Mouse (Mus musculus) MN1 (cell line): ENCODE data around the gene Cse1l.

Experiments
- DNase-seq: peaks from one replicate; pipeline ENCODE4 v3.0.0-alpha.2; 2016; ENCODE audit warnings: low spot score

Gene Cse1l

DNA sequence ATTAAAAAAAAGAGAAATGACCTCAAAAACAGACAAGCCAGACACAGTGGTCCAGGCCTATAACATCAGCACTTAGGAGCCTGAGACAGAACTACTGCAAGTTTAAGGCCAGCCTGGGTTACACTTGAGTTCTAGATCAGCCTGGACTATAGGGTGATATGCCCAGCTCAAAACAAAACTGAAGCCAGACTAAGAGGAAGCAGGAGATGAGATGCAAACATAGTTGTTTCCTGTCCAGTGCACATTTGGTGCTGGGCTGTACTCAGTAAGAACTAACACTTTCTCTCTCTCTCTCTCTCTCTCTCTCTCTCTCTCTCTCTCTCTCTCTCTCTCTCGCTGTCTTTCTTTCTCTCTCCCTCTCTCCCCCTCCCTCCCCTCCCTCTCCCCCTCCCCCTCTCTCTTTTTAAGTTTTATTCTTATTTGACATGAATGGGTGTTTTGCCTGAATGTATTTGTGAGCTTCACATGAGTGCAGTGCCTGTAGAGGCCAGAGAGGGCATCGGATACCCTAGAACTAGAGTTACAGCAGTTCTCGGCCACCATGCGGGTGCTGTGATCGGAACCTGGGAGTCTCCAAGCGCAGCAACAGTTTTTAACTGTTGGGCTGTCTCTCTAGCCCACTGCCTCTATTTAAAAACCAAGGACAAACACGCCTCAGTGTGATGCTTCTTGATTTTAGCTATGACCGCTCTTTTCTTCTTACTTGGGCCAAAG, 4.9 kb upstream of the Cse1l start:
- DNase-seq = no peak

DNA sequence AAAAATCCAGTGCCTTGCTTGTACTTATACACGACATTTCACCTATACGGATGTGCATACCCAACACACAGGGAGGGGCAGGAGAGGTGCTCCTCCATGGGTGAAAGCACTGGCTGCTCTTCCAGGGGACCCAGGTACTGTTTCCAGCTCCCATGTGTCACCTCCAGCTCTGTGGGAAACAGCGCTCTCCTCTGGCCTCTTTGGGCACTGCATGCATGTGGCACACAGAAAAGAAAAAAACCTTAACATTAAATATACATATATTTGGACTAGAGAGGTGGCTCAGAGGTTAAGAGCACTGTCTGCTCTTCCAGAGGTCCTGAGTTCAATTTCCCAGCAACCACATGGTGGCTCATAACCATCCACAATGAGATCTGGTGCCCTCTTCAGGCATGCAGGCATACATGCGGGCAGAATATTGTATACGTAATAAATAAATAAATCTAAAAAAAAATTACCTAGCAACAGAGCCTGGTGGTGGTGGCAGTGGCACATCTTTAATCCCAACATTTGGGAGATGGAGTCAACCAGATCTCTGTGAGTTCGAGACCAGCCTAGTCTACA, 2.0 kb upstream of the Cse1l start:
- DNase-seq = no peak

DNA sequence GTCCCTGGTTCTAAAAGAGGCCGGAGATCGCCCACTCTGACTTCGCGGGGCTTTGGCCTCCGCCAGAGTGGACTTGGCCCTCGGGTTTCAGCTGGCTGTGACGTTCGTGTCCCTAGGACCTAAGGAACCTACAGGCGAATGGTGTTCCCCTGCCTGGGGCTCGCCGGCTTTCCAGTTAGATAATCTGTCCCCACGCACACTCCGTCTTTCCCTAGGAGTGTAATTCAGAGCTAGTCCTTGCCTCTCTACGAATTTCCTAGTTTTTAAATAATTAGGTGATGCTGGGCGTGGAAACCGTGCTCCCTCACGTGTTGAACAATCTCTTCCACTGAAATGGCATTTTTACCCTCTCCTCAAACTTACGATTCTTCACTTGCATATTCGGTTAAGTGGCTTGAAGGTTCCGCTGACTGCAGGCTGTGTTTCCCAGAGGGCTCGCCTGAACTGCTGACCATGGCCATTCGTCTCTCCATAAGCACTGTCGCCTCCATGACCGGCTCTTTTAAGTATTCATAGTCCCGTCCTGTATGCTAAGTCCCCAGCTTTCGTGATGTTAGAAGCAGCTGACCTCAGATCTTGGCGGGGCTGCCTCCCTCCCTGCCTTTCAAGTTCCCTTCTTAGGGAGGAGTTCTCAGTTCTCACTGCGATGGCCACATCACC, 813 bp downstream of the Cse1l start:
- DNase-seq = peak; percentile 46

DNA sequence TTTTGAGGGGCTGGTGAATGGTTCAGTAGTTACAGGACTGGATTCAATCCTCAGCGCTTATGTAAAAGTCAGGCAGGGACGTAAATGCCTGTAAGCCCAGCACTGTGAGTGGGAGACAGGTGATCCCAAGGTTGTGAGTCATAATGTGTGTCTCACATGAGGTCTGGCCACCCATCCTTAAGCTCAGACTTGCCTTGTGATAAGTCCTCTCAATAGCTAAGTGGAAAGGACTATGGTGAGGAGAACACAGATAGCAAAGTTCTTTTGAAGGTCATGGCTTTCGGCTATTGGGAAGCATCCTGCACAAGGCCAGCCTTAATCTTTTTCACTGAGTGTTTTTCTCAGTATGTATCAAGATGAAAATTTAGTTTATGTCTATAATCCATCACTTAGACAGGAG, 3.9 kb downstream of the Cse1l start:
- no peak for DNase-seq

DNA sequence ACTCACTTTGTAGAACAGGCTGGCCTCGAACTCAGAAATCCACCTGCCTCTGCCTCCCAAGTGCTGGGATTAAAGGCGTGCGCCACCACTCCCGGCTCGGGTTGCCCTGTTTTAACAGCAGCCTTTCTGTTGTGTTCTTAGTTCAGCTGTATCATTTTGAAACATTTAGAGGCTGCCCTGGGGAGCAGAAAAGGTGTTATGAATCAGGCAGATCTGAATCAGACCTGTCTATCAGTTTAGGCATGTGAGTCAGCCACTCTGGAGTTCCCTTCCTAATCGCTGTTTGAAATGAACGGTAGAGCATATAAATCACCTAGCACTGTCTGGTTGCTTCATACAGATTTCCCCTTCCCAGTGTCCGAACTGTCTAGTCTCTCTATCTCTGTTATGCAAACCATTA, 4.7 kb downstream of the Cse1l start:
- no peak for DNase-seq

DNA sequence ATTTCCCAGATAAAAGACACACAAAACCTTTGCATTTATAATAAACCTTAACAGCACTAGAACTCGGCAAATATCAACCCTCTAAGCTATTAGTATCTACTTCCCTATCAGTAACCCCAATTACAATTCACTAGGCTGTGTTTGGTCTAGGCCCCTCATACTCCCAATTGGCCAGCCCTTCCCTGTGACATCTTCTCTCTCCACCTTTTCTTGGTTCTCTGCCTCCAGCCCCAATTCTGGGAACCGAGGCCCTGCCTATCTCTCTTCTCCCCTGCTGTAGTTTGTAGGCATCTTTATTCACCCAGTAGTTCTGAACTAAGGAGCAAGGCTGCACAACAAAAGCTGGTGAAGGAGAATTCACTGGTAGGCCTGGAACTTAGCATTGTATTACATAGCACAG, 18.1 kb downstream of the Cse1l start:
- DNase-seq = no peak

DNA sequence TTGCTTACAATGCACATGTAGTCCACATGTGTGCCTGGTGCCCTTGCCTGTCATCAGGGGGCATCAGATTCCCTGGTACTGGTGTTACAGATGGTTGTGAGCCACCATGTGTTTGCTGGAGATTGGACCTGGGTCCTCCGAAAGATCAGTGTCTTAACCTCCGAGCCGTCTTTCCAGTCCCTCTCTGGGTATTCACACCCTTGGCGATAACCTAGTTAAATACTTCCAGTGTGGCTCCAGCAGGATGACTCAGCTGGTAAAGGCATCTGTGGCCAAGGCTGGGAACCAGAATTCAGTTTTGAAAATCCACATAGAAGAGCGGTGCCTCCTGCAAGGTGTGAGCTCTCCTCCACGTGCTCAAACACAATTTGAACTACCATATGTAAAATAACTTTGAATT, 28.1 kb downstream of the Cse1l start:
- peak; percentile 63 for DNase-seq

DNA sequence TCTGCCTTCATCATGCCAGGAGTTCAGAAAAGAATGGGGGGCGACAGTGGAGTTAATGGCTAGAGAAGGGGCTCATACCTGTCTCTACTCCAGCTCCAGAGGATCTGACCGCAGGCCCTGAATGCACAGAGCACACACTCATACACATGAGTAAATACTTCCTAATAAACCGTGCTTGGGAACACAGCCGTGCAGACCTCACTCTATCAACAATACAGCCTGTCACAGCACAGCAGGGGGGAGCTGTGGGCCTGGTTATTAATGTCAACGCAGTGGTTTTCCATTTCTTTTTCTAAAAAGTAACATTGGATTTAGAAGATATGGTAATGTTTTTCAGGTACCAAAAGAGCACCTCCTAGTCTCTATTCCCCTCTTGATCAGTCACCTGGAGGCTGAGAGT, 28.6 kb downstream of the Cse1l start:
- DNase-seq = no peak

DNA sequence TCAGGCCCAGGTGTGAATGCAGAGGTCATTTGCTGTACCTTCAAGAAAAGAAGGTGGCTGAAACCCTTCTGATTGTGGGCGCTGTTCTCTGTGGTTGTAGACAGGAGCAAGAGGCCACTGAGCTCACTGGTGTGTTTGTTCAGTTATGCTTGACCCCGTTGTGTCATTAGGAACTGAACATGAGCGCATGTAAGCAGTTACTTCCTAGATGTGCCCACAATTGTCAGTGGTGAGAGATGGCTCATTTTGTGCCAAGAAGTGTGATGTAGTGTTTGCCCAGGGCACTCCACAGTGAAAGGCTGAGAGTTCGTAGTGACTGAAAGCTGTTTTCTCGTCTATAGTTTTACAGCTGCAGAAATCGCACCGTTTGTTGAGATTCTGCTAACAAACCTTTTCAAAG, 29.7 kb downstream of the Cse1l start:
- DNase-seq = no peak

DNA sequence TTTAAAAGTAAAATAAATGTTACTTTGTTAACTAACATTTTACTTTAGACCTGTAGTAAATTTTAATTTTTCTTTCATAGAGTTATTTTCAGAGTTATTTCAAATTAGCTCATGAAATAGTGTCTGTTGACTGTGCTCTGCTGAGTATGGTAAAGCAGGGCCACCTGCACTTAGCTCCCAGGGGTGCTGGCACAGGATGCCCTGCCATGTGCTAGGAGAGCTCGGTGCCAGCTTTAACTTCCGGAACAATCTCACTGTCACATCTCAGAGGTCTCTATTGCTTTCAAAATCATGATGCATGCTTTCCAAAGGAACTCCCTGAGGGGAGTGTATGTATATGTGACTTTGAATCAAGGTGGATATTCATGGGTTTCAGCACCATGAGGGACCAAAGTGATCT, 30.3 kb downstream of the Cse1l start:
- DNase-seq = no peak

DNA sequence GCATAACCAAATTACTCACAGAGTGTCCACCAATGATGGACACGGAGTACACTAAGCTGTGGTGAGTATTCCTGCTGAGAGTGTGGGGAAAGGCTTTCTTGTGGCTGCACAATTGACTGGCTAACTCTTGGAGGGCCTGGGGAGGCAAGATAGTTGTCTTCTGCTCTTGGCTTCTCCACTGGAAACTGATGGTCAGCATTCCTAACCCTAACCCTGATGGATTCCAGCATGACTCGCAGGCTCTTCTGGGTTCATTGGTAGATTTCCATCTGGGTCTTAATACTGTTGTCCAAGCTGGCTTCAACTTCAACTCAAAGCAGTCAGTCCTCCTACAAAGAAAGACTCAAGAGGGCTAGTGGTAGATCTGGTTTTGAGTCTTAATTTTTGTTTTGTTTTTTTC, 37.3 kb downstream of the Cse1l start:
- no peak for DNase-seq

DNA sequence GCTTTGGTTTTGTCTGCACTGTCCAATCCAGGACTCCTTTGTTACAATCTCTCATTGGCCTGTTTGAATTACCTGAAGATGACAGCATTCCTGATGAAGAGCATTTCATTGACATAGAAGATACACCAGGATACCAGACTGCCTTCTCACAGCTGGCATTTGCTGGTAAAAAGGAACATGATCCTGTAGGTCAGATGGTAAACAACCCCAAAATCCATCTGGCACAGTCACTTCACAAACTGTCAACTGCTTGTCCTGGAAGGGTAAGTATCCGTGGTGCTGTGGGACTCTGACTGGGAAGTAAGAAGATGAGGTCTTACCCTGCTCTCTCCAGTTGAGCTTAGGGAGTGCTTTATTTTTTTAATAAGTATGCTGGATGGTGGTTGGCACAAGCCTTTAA, 38.5 kb downstream of the Cse1l start:
- no peak for DNase-seq

DNA sequence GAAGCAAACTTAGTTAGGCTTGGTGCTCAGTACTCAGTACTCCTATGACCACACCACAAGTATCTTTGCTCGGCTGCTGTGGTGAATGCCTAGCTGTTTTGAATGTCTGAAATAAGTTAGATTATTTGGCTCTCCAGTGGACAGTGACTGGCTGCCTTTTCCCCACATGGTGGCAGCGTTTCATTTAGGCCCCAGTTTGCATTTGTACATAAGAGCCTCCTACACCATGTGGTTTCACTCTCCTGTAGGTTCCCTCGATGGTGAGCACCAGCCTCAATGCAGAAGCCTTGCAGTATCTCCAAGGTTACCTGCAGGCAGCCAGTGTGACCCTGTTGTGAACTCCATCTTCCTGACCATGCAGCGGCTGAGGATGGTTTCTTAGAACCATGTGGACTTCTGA, 39.6 kb downstream of the Cse1l start:
- DNase-seq = peak; percentile 52

DNA sequence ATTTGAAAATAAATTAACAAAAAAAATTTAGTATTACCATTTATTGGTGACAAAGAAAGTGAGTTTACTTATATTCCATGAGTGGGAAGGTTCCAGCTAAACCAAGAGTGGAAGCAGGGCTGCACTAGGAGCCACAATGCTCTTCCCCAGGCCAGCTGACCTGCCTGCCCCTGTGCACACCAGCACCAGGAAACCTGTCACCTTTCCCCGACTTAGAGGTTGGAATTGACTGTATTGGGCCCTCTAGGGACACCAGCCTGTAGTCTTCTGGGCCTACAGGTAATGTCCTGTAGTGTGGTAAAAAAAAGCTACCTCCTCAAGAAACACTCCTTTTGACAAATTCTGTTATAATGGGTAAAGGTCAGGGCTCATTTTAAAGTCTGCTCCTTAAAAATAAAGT, 42.4 kb downstream of the Cse1l start:
- DNase-seq = no peak

DNA sequence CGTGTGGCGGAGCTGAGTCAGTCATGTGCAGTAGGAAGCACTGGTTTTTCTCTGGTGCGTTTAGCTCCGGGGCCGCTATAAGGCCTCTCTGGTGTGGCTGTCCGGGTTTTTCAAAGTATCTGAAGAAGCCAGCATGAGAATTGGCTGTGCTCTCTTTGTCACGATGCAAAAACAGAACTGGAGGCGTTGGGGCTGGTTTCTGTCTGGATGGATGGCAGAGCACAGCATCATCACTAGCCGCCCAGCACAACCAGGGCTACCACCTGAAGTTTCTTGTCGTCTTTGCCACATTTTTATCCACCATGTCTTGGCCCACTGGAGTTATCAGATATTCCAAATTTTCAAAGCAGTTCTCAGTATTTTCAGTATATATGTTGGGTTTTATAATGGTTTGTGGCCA, 43.1 kb downstream of the Cse1l start:
- no peak for DNase-seq

DNA sequence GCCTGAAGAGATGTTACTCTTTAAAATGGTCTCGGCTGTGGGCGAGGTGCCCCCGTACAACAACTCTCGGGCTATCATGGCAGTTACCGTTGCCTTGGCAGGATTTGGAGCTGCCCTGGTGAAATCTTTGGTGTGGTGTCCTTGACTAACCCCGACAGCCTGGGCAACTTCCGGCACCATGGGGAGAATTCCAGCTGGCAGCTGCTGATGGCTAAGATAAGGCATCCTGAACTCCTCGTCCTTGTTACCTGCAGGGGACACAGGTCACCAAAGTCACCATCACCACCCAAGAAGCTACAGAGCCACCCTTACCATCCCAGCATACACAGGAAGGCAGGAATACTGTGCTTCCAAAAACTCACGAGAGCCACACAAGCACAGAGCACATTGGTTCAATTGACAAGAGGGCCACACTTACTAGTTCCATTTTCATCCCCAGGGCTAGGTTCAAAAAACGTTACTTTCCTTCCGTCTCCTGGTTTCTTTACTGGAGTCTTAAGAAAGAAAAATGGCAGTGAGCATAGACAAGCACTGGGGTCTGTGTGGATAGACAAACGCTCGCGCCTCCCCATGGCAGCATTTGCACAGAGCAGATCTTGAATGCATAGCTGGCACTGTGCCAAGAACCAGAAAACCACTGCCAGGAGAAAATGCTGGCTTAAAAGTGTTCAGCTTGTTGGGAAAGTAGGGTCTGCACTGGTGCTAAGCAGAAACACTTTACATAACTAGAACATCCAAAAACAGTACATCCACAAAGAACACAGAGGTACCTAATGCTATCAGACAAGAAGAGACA, 45.2 kb downstream of the Cse1l start:
- peak; percentile 61 for DNase-seq

DNA sequence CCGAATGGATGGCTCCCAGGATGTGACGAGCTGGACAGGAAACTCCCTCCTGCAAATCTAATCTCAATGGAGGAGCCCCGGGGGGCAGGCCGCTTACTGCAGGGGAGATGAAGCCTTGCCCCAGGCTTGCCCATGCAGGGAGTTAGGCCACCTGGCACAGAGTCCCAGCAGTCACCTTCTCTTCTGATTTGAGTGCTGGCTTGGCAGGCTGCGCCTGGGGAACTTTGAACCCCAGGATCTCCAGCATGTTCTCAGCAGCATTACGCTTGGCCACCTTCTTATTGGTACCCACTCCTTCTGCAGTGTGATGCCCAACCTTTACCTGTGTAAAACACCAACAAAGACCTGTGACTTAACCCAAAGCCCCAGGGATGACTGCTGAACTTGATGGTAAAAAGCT, 46.3 kb downstream of the Cse1l start:
- no peak for DNase-seq

DNA sequence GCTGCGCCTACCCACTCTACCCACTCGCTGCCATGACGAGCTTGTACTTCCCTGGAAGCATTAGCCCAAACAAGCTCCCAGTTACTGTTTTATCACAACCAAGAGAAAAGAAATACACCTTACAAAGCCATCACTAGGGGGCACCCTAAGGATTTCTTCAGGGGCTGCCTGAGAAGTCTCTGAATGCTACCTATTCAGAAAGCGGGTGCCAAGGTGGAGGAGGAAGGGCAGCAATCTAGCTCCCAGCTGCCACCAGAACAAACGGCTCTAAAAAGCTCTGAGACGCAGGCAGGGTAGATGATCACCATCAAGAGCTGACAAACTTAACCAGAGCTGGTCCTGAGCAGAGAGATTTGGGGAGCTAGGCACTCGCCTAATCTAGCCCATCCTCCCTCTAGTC, 51.0 kb downstream of the Cse1l start:
- DNase-seq = peak; percentile 65

DNA sequence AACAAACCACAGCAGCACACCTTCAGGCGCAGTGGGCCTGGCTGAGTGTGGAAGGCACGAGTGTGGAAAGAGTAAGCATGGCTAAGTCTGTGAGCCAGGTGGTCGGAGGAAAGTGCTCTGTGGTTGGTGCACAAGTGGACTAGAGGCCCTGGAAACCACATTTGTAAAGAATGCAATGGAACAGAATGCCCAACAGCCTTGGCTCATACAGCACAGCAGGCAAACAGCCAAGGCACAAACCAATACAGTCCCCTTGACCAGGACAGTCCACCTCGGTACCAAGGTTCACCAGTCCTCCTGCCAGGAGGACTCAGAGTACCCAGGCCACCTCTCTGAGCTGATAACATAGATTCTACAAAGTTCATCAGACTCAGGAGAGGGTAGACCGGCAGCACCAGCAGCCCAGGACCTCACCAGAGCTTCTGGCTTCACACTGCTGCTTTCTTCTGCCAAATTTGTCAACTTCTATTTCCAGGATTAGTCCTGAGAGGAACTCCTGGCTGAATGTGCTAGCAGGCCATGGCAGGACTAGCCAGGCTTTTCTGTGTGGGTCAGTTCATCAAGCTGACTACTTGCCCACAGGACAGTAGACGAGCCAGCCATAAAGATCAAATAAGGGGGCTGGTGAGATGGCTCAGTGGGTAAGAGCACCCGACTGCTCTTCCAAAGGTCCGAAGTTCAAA, 54.9 kb downstream of the Cse1l start:
- DNase-seq = no peak

DNA sequence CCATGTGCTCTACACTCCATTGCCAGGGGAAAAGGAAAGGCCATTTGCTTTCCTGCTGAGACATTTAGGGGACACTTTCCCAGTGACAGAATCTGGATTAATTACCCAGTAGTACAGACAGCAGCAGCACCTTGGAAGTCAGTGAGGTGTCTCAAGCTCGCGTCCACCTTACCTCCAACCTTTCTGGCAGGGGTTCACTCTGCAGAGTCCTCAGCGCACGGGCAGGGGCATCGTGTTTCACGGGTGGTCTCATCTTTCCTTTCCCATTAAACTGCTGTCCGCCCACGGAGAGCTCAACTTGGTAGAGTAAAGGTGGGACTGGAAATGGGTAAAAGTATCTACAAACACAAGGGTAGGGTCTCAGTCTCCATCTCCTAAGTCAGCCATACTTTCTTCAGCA, 57.4 kb downstream of the Cse1l start:
- no peak for DNase-seq

DNA sequence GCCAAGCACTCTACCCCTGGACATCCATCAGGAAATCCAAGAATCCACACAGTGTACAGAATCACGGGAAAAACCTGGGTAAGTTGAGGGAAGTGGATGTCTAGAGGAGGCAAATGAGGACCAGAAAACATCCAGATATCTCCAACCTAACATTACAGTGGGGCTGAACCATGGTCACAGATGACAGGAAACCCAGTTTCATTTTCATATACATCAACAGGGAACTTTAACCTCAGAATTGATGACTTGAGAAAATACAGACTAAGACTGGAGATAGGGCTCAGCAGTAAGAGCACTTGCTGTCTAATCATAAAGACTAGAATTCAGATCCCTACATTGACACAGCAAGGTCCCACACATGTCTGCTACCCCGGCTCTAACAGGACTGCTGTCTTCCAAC, 58.9 kb downstream of the Cse1l start:
- no peak for DNase-seq

DNA sequence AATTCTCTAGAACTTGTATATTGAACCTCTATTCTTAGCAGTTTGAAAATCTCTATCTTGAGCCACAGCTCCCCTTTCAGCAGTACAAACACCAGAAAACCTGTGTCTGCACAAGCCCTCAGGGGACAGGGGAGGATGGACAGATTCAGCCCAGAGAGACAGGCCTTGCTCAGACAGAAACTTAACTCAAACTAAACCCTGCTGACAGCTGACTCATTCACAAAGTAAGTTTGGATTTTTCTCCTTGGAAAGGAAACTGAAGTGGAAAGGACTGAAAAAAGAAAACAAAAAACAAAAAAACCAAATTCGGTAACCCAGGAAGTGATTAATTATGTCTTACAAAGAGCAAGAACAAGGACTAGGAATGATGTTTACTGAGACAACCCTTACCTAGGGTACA, 67.3 kb downstream of the Cse1l start:
- no peak for DNase-seq
